Mouse (Mus musculus): ENCODE results near the gene Tmem223.

Tmem223 gene

DNA sequence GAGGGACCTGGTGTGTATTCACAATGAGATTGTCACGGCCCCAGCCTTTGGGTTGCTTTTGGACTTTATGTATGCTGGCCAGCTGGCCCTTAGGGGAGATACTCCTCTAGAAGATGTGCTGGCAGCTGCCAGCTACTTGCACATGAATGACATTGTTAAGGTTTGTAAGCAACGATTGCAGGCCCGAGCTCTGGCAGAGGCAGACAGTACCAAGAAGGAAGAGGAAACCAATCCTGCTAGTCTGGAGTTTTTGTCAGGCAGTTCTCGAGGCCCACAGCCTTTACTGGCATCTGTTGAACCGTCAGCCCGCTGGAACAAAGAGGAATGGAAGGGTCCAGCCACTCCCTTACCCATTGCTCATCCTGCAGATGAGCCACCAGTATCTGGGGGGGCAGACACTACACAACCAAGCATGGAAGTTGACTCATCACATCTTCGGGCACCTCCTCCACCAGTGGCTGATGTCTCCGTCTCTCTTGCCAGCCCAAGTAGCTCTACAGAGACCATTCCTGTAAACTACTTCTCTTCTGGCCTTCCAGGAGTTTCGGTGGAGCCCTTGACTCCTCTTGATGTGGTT, 32.5 kb downstream of the Tmem223 start:
- no peak for DNase-seq (ENCODE audit: low spot score in 2 of 2)

DNA sequence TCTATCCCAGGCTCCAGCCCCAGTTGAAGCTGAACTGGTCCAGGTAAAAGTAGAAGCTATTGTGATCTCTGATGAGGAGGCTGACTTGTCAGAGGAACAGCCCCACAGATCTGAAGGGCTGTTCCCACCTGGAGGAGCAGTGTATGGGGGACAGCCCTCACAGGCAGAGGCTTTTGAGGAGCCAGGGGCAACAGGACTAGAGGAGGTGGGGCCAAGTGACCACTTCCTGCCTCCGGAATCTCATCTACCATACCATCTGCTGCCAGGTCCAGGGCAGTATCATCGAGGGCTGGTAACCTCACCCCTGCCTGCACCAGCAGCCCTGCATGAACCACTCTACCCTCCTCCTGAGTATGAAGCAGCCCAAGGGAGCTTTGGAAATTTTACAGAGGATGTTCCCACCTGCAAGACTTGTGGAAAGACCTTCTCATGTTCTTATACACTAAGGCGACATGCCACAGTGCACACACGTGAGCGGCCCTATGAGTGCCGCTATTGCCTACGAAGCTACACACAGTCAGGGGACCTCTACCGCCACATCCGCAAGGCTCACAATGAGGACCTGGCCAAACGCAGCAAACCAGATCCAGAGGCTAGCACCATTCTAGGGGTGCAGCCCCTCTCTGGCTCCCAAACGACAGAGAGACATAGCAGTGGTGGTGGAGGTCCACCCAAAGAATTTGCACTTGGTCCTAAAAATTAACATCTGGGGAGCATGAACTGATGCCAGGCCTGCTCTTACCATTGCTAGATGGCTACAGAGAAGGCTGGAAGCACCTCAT, 33.3 kb downstream of the Tmem223 start:
- DNase-seq (ENCODE audit: low spot score in 2 of 2): no peak

DNA sequence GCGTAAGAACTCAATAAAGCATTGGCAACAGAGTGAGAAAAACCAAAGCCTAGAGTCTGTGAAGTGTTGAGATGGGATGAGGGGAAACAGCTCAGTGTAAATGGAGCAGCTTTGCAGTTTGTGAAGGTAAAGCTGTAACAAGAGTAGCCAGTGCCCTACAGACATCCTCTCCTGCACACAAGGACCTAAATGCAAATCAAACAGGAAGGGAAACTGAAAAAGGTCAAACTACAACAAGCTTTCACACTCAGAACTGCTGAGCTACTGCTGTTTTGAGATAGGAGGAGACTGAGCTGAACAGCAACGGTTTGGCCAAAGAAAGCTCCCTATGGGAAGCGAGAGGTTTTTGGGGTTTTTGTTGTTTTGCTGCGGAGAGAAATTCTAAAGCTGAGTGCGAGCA, 36.0 kb downstream of the Tmem223 start:
- no peak for DNase-seq (ENCODE audit: low spot score in 2 of 2)

DNA sequence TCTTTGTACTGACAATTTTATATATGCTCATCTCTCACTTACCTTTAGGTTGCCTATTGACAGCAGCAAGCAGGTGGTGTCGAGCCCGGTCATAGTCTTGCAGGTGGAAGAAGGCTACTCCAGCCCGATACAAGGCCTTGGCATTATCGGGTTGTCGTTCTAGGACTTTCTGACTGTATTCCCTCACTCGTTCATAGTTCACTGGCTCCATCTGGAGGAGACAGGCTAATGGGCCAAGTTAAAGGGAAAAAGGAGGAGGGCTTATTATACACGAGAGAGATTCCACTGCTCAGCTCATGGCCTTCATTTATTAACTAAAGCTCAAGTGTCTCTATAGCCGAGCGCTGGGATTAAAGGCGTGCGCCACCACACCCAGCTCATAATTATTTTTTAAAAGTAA, 45.0 kb downstream of the Tmem223 start:
- DNase-seq (ENCODE audit: low spot score in 2 of 2): no peak

DNA sequence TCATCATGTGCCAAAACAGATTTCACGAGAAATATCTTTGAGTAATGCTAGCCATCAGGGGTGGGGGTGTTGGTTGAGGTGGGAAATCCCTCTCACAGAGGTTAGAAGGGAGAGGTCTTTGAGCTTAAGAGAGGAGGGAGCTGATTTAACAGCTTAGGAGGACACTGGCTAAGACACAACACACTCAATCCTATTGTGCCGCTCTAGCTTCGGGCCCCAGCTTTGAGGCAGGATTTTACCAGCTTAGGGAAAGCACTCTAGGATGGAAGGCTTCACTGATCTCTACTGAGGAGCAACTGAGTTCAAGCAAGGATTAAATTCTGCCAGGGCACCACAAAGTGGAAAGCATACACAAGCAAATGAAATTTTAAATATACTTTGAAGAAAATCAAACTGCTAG, 46.2 kb downstream of the Tmem223 start:
- DNase-seq (ENCODE audit: low spot score in 2 of 2): no peak

DNA sequence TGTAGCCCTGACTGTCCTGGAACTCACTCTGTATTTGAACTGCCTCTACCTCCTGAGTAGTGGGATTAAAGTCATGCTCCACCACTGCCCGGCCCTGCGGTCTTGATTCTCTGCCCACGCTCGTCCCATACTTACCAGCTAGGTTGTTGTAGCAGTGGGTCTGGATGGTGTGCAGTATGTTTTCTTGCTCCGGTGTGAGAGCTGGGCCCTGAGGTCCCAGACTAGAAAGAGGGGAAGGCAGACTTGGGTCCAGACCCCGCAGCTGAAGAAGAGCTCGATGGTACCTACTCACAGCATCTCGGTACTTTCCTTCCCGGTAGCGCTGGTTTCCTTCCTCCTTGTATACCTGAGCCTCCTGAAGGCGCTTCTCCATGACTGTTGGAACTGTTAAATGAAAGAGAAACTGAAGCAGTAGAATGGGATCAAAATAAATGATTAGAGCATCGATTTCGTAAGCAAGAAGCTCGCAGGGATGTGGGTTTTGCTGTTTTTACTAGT, 47.6 kb downstream of the Tmem223 start:
- DNase-seq (ENCODE audit: low spot score in 2 of 2): no peak

DNA sequence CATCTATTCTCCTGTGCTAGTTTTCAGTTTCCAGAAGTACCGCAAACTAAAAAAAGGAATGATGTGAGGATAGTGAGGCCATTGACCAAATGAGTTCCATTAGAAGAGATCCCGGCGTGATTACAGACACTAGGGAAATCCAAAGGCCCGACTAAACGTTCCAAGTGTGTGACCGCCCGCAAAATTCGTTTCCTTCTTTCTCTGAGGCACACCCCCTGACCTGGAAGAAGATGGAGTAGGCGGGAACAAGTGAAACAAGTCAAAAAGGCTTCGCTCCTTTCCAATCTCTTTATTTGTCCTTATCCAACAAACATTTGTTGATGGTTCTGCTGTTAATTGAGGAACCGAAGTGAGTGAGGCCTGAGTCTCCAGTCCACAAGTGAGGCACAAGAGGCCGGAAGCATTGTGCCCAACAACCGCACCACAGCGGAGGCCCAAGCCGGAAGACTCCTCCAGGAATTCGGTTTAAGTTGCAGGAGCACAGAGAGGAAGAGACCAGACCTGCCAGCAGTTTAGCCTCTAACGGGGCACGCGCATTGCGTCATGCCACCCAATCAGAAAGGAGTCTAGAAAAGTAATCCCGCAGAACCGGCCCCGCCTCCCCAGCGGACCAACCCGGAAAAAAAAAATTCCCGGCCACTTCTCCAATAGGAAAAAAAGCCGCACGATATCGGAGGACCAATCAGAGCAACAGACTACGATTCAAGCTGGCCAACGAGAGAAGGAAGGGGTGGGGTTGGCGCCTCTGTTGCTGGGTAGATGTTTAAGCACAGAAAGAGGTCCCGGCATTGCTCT, 48.2 kb downstream of the Tmem223 start, which contains the start of gene Ttc9c:
Gene Ttc9c (minus strand): TSS at position 533 of the 795 bp plus-strand sequence.
- DNase-seq (ENCODE audit: low spot score in 2 of 2): peak; percentile 97 to 98

DNA sequence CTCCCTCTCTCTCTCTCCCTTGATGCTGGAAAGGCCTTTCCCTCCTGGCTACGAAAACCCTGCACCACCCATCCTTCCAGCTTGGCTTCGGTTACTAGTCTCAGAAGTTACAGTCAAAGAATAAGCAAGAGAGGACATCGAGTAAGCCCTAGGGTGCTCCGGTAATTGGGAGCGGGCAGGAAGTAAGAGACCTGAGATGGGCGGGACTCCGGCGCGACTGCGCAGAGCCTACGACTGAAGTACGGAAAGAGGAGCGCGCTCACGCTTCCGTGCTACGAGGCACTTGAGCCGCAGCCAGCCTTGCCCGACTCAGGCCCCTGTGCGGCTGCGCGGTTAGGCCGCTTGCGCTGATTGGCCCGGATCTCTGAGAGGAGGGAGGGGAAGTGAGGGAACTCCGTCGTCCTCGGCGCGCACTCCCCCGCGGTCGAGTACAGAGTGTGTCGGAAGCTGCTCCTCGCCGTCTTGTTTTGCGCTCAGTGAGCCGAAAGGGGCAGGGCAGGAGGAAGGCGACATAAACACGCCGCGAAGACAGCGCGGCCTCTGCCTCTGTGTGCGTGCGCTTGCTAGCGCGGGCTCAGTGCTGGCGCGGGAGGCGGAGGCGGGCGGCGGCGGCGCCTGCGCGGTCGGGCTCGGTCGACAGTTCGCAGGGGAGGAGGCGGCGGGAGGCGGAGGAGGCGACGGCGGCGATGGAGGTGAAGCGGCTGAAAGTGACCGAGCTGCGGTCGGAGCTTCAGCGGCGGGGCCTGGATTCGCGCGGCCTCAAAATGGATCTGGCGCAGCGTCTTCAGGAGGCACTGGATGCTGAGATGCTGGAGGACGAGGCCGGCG, 49.0 kb downstream of the Tmem223 start, which contains the start of gene Hnrnpul2:
Gene Hnrnpul2 (plus strand): TSS at position 415 of the 828 bp plus-strand sequence.
- DNase-seq (ENCODE audit: low spot score in 2 of 2): peak; percentile 98

DNA sequence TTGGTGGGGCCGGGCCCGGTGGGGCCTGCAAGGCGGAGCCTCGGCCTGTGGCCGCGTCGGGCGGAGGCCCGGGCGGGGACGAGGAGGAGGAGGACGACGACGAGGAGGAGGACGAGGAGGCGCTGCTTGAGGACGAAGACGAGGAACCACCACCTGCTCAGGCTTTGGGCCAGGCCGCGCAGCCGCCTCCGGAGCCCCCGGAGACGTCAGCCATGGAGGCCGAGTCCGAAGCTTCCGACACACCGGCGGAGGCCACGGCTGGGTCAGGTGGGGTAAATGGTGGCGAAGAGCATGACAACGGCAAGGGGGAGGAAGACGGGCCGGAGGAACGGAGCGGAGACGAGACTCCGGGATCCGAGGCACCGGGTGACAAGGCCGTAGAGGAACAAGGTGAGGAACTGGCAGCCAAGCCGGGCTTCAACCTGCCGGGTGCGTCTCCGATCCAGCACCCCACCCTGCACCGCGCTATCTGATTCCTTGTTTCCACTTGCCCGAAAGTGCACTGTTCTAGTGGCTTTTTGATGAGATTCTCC, 49.7 kb downstream of the Tmem223 start:
- DNase-seq (ENCODE audit: low spot score in 2 of 2): no peak

DNA sequence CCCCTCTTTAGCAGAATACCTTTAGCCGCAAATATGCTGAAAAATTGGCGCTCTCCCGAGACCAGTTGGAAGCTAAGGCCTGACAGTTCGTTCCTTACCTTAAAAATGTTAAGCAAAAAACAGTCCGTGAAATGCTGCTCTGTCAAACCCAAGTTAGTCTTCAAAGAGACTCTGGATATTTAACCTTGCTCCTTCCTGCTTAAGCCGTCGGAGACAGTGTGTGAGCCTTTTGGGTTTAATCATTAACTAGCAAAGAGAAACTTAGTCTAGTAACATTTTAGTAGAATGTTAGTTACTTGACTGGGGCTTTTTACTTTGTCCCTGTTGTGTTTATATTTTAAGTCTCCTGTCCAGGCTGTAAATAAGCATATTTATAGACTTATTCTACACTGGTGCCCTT, 50.4 kb downstream of the Tmem223 start:
- DNase-seq (ENCODE audit: low spot score in 2 of 2): no peak
